Mouse (Mus musculus) erythroblast, embryonic 14.5 days (primary cell): ENCODE data around the gene Malrd1. TPM values are rescaled to one million over a fixed set of nuclear protein-coding genes. Genes with fewer than 3 reads are reported as not detected.
"Not testable (repeated sequence)": the region's sequence is repeated elsewhere in the genome, so short reads cannot be mapped to it uniquely, and the experiment has no call there.

Experiments
- H3K27me3 ChIP-seq: 2 replicates; pipeline ENCODE4 v1.6.1; 2012; ENCODE audit warnings: inconsistent platforms; ENCODE audit not compliant: control insufficient read depth
- H3K36me3 ChIP-seq: 2 replicates; pipeline ENCODE4 v1.6.1; 2012; ENCODE audit warnings: mild to moderate bottlenecking, inconsistent platforms; ENCODE audit not compliant: control insufficient read depth
- H3K4me1 ChIP-seq: 2 replicates; pipeline ENCODE4 v1.6.1; 2012; ENCODE audit warnings: inconsistent platforms; ENCODE audit not compliant: control insufficient read depth
- H3K4me3 ChIP-seq: replicated peaks from 2 replicates; pipeline ENCODE3; 2012; ENCODE audit warnings: moderate library complexity, mild to moderate bottlenecking, inconsistent platforms
- H3K9me3 ChIP-seq: 2 replicates; pipeline ENCODE4 v1.6.1; 2012; ENCODE audit warnings: low read length, inconsistent platforms, mixed read lengths; ENCODE audit not compliant: control insufficient read depth
- GATA1 ChIP-seq: IDR thresholded peaks from 2 replicates; pipeline ENCODE4 v1.6.1; 2012; ENCODE audit warnings: low read length, inconsistent platforms, mixed read lengths
- TAL1 ChIP-seq: IDR thresholded peaks from 3 replicates; pipeline ENCODE4 v1.6.1; 2012; ENCODE audit warnings: low read length, inconsistent platforms, mixed read lengths
- polyA plus RNA-seq: library from polyadenylated mRNA; stranded (reverse); fragments of >175 nt; gene quantifications from 2 replicates; pipeline ENCODE4 v1.2.3, GENCODE M21; 2012

The Malrd1 gene
- polyA plus RNA-seq, 1 experiment = not detected

DNA sequence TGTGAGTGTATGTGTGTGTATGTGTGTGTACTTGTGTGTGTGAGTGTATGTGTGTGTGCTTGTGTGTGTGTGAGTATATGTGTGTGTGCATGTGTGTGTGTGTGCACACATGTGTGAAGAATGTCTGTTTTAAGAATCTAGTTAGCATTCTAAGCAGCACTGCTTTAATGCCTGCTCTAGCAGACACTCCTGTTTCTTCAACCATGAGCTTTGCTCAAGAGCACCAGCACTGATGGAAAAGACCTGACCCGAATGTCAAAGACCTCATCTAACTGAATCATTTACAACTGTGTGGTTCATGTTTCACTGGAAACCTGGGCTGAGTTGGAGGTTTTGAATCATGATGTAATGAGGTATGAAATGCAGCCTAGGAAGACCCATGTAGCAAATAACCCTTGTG is 406.1 kb downstream of the Malrd1 start:
- Histone ChIP-seq H3K4me1 (no peaks in the 10 kb centered on the region), H3K4me3 (no peak overlapping the region), H3K9me3 (no peaks in the 10 kb centered on the region), H3K27me3 (no peaks in the 10 kb centered on the region), H3K36me3 (no peaks in the 10 kb centered on the region)
- no peak for TF ChIP-seq GATA1
- no peak for TF ChIP-seq TAL1

- Histone ChIP-seq H3K36me3 (no peaks in the 10 kb centered on the region), H3K4me1 (no peaks in the 10 kb centered on the region), H3K27me3 (no peaks in the 10 kb centered on the region), H3K9me3 (no peaks in the 10 kb centered on the region; the same call in 1 of the 2 replicates), H3K4me3 (no peak overlapping the region)
- TF ChIP-seq GATA1 (no peak), TAL1 (no peak)
Observed at GRCm38 (mm10) chr2:16002925-16003324, 476.6 kb downstream of the Malrd1 start.

GRCm38 (mm10) chr2:16017046-16017445 is 490.8 kb downstream of the Malrd1 start:
- not testable (repeated sequence) for H3K36me3 ChIP-seq, H3K4me1 ChIP-seq, H3K27me3 ChIP-seq, H3K9me3 ChIP-seq, H3K4me3 ChIP-seq

- H3K4me3 ChIP-seq, H3K4me1 ChIP-seq, H3K9me3 ChIP-seq, H3K36me3 ChIP-seq, H3K27me3 ChIP-seq: not testable (repeated sequence)
Observed at GRCm38 (mm10) chr2:16017719-16018118, 491.4 kb downstream of the Malrd1 start.

DNA sequence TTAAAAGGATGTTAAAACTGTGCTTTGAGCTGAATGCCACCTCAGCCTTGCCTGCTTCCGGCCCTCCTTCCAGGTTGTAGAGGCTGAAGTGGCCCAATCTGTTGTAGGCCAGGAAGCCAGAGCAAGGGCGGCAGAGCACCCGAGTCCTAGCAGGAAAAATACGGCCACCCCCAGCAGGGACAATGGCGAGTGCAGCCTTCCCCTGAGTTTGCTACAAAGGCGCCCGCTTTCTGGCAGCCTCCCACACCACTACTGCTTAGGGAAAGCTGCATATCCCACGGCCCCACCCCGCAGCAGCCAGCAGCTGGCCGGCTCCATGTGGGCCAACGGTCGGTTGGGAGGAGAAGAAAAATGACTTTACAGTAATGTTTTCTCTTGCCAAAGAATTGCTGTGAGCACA is 503.5 kb downstream of the Malrd1 start:
- TF ChIP-seq GATA1 (no peak), TAL1 (no peak)
- Histone ChIP-seq H3K9me3 (peaks cover 2% of the 10 kb centered on the region; the same call in 1 of the 2 replicates), H3K27me3 (no peaks in the 10 kb centered on the region), H3K36me3 (no peaks in the 10 kb centered on the region), H3K4me1 (no peaks in the 10 kb centered on the region), H3K4me3 (no peak overlapping the region)

- no peaks in the 10 kb centered on the region for H3K36me3 ChIP-seq
- peaks cover 2% of the 10 kb centered on the region; the same call in 1 of the 2 replicates for H3K9me3 ChIP-seq
- H3K4me3 ChIP-seq = no peak overlapping the region
- TF ChIP-seq GATA1 (no peak), TAL1 (no peak)
- H3K4me1 ChIP-seq = no peaks in the 10 kb centered on the region
- no peaks in the 10 kb centered on the region for H3K27me3 ChIP-seq
Observed at GRCm38 (mm10) chr2:16031559-16031958, 505.3 kb downstream of the Malrd1 start.

DNA sequence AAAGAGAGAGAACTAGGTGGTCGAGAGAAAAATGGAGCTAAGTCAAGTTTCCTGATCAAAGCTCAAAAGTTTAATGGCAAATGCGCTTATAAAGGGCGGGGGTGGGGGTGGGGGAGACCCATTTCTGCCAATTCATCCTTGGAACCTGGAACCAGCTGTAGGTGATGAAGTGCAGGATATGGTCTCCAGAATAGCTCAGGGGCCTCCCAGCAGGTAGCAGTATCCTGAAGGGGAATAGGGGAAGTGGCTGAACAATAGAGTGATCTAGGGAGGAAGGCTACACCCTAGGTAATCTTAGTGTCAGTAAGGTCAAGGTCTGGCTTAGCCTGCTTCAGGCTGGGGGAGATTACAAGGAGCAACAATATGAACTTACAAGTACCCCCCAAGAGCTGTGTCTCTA is 506.5 kb downstream of the Malrd1 start:
- Histone ChIP-seq H3K27me3 (no peaks in the 10 kb centered on the region), H3K36me3 (no peaks in the 10 kb centered on the region), H3K9me3 (peaks cover 2% of the 10 kb centered on the region; the same call in 1 of the 2 replicates), H3K4me1 (no peaks in the 10 kb centered on the region), H3K4me3 (no peak overlapping the region)
- no peak for TF ChIP-seq TAL1
- TF ChIP-seq GATA1 = no peak

- no peaks in the 10 kb centered on the region for H3K36me3 ChIP-seq
- no peaks in the 10 kb centered on the region for H3K27me3 ChIP-seq
- no peak overlapping the region for H3K4me3 ChIP-seq
- peaks cover 3% of the 10 kb centered on the region; the same call in 1 of the 2 replicates for H3K9me3 ChIP-seq
- TF ChIP-seq GATA1 (no peak), TAL1 (no peak)
- no peaks in the 10 kb centered on the region for H3K4me1 ChIP-seq
Observed at GRCm38 (mm10) chr2:16110696-16111095, 584.4 kb downstream of the Malrd1 start.

GRCm38 (mm10) chr2:16113333-16113732 is 587.1 kb downstream of the Malrd1 start:
- H3K4me1 ChIP-seq = no peaks in the 10 kb centered on the region
- no peaks in the 10 kb centered on the region for H3K27me3 ChIP-seq
- no peaks in the 10 kb centered on the region for H3K36me3 ChIP-seq
- H3K4me3 ChIP-seq = no peak overlapping the region
- peaks cover 3% of the 10 kb centered on the region; the same call in 1 of the 2 replicates for H3K9me3 ChIP-seq
- TF ChIP-seq TAL1 (no peak), GATA1 (no peak)

GRCm38 (mm10) chr2:16147999-16148398 is 621.7 kb downstream of the Malrd1 start:
- H3K9me3 ChIP-seq = no peaks in the 10 kb centered on the region
- TF ChIP-seq TAL1 = no peak
- TF ChIP-seq GATA1 = no peak

More at GRCm38 (mm10) chr2:16147999-16148398, 621.7 kb downstream of the Malrd1 start:
- Histone ChIP-seq H3K4me1 (no peaks in the 10 kb centered on the region), H3K27me3 (no peaks in the 10 kb centered on the region), H3K4me3 (no peak overlapping the region), H3K36me3 (no peaks in the 10 kb centered on the region)
